Mouse (Mus musculus) stomach, postnatal 0 days (tissue): Measurements from ENCODE around the gene Tgfb3.

Experiments
- CTCF ChIP-seq: IDR thresholded peaks from 2 replicates; pipeline ENCODE4 v1.5.1; 2016; ENCODE audit warnings: antibody characterized with exemption, low read depth, mild to moderate bottlenecking, moderate library complexity
- EP300 ChIP-seq: optimal IDR thresholded peaks from 2 replicates; pipeline ENCODE3; 2016; ENCODE audit warnings: antibody characterized with exemption

DNA sequence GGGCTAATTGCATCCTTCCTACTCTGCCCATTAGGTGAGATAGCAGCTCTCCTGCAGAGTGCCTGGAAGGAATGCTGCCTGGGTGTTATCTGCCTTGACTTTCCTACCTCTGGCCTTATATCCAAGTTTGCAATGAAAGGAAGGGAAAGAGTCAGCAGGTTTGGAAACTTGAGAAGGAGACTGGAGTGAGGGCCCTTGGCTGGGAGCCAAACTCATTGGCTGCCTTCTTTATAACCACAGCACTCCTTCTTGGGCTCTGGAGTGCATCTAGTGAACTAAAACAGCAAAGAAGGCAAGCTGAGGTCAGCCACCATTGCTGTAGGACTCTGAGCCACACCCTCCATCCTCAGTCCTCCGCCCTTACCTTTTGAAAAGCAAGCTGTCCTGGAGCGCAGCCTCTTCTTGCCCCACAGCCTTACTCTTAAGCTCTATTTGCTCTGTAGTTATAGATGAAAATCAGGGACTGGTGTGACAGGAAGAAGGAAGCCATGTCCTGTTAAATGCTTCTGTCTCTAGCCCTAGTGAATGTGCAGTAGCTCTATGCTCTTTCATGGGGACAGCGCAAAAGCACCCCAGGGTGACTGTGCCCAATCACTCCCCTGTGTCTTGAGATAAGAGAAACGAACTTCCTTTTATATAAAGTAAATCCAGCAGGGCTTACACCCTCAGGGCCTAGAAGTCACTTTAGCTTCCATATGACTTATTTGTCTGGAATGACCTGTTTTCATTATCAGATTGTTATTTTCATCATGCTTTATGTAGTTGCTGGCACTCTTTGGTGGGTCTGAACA, 55.6 kb downstream of the Tgfb3 start:
- no peak for TF ChIP-seq CTCF
- no peak for TF ChIP-seq EP300
